Mouse (Mus musculus) natural killer cell, adult 2 months (primary cell): ENCODE data around the gene Miip.
"Not testable (repeated sequence)": the region's sequence is repeated elsewhere in the genome, so short reads cannot be mapped to it uniquely, and the experiment has no call there.

Source experiments
- DNase-seq, 2 experiments: peaks; one replicate each; pipeline ENCODE4 v3.0.0; 2022; ENCODE audit warnings: low spot score in 2 of 2

The Miip gene

DNA sequence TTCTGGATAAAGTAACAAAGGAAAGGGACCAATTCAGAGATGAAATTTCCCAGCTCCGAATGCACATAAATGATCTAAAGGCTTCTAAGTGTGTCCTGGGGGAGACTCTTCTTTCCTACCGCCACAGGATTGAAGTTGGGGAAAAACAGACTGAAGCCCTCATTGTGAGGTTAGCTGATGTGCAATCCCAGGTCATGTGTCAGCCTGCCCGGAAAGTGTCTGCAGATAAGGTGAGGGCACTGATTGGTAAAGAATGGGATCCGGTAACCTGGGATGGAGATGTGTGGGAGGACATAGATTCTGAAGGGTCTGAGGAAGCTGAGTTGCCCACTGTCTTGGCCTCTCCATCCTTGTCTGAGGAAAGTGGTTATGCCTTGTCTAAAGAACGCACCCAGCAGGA, 622 bp upstream of the Miip start:
- DNase-seq, result no peak

DNA sequence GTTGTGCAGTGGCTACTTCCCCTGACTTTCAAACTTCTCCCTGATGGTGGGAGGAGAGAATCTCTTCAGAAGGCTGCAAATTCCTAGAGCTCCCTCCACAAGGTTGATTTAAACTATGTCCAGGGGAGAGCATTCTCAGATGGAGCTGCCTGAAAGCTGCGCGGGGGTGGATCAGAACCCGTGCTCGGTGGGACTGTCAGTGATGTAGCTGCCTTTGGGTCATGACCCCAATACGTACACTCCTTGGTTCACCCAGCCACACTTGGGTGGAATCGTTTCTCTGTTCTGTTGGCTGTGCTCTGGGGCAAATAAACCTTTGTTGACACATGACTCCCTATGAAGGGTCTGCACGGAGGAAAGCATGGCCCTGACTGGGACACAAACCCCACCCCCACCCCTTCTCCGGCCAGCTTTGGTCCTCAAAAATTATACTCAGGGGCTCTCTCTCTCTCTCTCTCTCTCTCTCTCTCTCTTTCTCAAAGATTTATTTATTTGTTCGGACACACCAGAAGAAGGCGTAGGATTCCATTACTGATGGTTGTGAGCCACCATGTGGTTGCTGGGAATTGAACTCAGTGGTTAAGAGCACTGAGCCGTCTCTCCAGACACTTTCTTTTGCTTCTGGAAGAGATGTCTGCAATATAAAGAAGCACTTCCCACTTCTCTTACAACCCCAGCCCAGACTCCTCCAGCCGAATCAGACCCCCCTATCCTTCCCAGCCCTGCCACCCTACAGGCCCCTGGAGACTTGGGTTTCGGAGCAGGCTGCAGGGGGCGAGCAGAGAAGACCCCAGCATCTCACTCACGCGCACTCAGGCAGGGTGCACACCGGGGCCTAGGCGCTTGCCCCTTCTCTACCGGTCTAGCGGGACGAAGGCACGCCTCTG, 810 bp downstream of the Miip start:
- DNase-seq, result no peak

DNA sequence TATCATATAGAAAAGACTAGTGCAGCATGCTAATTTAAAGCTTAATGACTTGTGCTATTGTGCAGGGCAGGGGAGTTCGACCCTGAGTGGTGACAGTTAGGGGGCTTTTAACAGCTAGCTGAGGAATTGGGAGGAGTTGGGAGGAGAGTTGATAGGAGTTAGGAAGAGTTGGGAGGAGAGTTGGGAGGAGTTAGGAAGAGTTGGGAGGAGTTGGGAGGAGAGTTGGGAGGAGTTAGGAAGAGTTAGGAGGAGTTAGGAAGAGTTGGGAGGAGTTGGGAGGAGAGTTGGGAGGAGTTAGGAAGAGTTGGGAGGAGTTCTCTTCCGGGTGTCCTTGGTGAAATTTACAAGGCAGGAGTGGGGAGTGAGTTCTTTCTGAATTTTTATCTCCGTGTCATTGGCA, 1.8 kb downstream of the Miip start:
- not testable (repeated sequence) for DNase-seq

DNA sequence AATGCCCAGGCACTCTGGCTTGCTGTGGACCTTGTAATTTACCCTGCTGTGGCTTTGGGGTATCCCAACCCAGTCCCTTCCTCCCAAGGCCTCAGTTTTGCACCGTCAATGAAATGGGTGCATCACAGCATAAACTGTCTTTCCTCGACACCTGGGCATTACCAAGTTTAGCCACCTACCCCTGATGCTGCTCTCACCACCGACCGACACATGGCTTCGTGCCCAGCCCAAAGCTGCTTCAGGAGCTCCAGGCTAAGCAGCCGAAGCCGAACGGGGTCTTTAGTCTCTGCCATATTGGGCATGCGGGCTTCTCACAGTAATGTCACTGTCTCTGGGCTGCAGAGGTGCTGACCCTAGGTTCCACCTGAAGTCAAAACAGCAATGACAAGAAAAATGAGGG, 2.6 kb downstream of the Miip start:
- no peak for DNase-seq

DNA sequence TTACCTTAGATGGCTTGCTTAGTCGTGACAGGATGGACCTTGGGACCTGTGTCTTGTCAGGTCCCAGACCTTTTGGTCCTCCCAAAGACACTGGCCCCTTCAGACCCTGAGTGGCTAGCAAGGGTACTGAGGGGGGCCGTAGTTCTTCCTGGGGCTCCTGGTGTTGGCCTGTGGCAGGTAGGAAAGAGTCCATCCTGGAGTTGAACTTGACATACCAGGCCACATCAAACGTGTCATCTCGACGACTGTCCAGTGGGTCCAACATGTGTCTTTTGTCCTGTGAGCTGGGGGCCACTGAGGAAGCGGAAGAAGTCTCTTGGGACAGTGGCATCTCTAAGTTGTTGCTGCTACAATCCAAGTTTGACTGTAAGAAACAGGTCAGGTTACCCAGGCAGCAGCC, 3.0 kb downstream of the Miip start:
- no peak for DNase-seq

DNA sequence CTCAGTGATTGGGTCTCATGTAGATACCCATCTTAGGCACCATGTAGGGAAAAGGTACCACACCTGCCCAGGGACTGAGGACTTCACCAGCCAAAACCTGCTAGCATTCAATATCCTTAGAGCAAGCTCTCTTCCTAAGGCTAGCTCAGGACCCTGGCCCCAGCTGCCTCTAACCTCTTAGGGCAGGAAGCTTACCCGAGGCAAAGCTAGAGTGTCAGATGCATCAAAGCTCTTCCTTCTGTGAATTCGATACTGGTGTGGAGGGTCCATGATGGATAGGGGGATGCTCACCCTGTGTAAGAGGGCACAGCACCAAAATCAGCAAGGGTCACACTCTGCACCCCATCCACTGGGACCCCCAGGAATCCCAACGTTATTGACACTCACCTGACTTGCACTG, 6.6 kb downstream of the Miip start:
- DNase-seq, result no peak

DNA sequence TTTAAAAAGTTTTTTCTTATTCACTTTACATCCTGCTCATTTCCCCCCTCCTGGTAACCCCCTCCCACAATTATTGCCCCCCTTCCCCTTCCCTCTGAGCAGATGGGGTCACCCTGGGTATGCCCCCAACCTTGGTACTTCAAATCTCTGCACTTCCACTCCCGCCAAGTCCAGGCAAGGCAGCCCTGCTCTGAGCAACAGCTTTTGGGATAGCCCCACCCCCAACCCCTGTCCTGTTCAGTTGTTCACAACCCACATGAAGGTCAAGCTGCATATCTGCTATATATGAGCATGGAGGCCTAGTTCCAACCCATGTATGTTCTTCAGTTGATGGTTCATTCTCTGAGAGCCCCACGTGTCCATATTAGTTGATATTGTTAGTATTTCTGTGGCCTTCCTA, 17.8 kb downstream of the Miip start:
- DNase-seq, result no peak

DNA sequence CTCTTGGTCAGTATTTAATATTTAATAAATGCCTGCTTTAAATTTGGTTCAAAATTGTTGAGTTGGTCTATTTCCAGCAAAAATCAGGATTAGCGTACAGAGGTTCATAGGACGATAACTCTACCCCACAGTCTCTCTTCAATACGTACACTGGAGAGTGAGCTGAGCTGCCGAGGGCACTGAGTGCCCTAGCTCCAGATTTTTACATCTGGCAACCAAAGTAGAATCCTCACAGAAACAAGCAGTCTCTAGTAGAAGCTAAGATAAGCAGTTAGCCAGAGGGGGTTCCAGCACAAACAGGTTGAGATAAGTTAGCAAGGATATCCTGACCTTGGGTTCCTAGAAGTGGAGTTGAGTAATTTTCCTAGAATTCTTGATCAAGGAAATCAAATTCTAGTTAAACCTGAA, 20.0 kb downstream of the Miip start:
- no peak for DNase-seq

DNA sequence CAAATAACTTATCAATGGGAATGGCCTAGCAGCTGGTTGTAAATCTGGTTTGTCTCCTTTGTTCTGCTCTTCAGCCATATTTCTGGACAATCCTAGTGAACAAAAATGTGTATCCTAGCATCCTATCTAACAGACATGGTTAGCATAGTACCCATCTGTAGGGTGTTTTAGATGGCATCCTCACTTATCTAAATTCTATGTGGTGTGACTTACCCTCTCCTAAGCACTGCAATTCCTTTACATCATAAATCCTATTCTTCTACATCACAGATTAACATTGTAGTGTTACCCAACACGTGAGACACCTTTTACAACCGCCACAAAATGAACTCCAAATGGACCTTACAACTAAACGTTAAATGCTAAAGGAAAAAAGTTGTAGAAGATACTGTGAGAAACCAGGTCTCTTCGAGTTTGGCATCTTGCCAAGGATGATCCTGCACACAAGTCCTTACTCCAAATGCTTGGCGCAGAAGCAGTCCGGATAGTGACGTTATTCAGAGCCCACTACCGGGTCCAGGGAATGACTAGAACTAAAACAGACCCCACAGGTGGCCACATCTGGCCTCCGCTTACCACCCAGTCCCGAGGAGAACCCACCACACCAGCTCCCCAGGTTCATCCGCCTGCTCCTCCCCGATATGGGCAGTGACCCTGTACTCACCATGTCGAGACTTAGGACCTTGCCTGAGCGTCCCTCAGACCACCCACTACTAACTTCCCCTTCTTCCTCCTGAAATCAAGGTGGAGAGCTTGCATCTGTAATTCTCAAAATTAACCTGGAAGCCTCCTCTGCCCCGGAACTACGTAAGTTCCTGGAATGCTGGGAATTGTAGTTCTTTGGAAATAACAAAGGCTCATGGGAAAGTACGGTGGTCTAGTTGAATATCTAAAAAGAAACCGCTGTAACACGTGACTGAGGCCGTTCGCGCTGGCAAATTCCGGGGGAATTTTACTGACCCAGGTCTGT, 20.7 kb downstream of the Miip start, which contains the start of gene Zfp933:
Zfp933 (minus strand) TSS at position 753 of the 970 bp plus-strand sequence.
- peak; percentile 69 to 72 for DNase-seq

DNA sequence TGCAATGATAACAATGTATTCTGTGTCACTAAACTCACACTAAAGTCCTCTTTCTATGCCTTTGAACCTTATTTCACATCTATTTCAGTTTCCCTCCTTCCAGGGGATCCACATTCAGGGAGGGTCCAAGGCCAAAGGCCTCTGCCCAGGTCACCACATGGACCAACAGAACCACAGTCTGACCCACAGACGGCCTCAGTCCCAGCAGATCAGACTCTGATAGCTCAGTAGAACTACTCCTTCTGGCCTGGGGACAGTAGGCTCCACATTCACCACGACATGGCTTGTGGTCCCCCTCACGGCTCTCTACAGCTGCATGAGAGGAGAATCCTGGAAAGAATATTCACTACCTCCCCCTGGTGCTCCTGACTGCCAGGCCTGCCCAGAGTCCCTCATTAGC, 25.7 kb downstream of the Miip start:
- no peak for DNase-seq

DNA sequence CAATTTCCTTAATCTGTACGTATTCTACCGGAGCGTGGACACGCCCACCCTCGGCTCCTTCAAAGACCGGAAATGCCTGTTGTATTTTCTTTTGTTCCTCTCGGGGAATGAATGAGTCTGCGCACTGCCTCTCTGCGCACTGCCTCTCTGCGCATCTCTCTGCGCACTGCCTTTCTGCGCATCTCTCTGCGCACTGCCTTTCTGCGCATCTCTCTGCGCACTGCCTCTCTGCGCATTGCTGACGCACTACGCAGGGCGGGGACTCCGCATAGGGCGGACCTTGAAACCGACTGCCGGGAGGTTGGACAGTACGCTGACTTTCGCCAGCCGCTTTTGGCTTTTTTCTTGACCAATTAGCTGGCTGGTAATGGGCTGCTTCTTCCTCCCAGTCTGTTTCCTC, 29.3 kb downstream of the Miip start:
- DNase-seq, result not testable (repeated sequence)

DNA sequence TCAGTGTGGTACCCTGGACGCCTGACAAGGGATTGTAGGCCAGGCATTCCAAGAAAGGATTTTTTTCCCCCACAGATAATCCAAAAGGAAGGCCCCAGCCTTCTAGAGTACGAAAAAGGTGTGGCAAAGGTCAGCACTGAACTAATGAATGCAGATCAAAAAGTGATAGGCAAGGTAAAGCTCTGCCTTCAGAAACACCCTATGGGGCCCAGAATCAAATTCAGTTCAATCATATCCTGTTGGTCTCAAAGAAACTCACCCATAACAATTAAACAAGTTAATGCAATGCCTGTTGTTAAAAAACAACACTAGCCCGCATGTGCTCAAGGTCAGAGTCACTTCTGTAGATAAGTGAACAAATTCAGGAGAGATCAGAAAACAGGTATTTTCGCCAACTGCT, 44.2 kb downstream of the Miip start:
- DNase-seq, result no peak

DNA sequence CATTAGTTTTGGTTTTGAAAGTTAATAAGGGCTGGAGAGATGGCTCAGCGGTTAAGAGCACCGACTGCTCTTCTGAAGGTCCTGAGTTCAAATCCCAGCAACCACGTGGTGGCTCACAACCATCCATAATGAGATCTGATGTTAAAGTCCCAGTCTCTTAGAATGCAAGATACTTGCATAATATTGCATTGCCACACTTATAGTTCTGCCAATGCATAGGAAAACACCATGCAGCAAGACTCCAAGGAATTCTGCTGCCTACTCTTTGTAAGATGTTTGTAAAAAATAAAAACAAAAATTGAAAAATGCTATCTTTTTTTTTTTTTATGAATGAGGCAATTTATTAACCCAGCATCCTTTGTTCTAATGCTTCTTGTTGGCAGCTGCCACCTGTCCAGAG, 47.2 kb downstream of the Miip start:
- DNase-seq, result not testable (repeated sequence)

DNA sequence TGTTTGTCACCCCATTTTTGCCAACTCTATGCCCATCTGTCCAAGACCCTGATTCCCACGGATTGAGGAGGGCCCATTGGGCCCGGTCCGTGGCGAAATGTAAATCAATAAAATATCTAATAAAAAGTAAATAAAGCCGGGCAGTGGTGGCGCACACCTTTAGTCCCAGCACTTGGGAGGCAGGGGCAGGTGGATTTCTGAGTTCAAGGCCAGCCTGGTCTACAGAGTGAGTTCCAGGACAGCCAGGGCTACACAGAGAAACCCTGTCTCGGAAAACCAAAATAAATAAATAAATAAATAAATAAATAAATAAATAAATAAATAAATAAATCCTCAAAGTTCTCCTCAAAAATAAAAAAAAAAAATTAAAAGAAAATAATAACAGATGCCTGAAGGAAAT, 49.0 kb downstream of the Miip start:
- not testable (repeated sequence) for DNase-seq

DNA sequence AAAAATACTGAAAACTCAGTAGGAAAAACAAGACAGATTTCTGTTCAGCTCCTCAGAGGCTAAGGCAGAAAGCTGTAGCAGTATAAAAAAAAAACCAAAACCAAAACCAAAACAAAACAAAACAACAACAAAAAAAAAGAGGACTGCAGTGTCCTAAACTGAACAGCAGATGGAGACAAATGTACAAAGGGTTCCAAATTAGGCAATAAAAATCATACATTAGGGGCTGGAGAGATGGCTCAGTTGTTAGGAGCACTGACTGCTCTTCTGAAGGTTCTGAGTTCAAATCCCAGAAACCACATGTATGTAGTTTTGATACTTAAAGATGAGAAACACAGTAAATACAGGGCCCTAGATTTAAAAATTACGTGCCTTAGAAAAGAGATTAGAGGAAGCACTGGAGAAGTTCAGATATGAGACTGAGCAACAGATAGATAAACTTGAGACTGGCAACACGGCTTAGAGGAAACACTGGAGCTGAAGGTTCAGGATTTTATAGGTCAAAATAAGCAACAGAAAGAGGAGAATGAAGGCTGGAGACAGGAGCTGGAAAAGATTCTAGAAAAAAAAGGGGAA, 53.9 kb downstream of the Miip start:
- DNase-seq, result no peak

DNA sequence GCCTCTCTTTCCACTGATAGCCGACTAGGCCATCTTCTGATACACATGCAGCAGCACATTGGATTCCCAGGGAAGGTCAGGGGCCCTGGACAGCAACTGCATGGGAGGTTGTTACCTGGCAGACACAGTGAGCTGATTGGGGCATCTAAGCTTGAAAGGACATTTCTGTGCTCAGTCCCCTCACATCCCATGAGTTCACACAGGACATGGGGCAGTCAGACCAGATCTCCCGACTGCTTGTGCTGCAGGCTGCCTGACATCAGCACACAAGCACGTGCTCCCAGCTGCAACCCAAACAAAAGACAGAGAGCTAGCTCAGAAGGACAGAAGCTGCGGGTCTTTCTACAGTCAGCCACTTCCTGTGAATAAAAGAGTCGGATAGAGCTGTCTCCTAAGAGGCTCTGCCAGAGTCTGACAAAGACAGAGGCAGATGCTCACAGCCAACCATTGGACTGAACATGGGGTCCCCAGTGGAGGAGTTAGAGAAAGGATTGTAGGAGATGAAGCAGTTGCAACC, 55.3 kb downstream of the Miip start:
- DNase-seq, result no peak
